ENCODE assay signal across 22 mouse cellular contexts in the genomic region with DNA sequence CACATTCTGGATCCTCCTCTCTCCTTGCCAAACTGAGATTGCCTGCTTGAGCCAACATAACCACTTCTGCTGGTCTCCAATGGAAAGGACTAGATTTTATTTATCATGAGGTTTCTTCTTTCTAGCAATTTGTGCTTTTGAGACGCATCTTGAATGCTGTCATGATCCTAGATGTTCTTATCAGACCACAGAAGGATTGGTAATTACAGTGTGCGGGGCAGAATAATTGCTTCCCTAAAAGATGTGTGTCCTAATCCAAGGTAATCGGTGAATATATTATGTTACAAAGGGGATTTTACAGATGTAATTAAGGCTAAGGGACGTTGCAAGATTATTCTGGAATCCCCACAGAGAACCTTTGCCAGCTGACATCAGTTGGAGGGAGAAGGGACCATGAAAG. TPM values are rescaled to one million over a fixed set of nuclear protein-coding genes. Genes with fewer than 3 reads are reported as not detected.
DNase-seq lines count a peak whose midpoint lies in the region; ATAC-seq and TF ChIP-seq lines count a peak whose summit lies in the region.
"Had no signal": no experiment of that assay in that cellular context is flagged by ENCODE, and none has a peak within 500 bp of the region (broad histone marks: within the 10 kb centered on the region; RNA-seq: fewer than 3 reads in every experiment).

No protein-coding gene starts in this region.

- no peak overlapping the region for H3K27ac ChIP-seq in midbrain, embryonic 11.5 days (ENCODE audit: low read depth, low read length)
- no peak overlapping the region for H3K27ac ChIP-seq in midbrain, postnatal 0 days (ENCODE audit: low read depth, low read length)
- H3K27ac ChIP-seq: embryonic facial prominence, embryonic 13.5 days; embryonic facial prominence, embryonic 15.5 days; forebrain, embryonic 10.5 days; forebrain, embryonic 12.5 days had no signal

- no peaks in the 10 kb centered on the region for H3K9me3 ChIP-seq in midbrain, embryonic 11.5 days (ENCODE audit: control insufficient read depth, low read length)
- no peaks in the 10 kb centered on the region for H3K9me3 ChIP-seq in midbrain, postnatal 0 days (ENCODE audit: low read length)
- H3K9me3 ChIP-seq: embryonic facial prominence, embryonic 13.5 days; embryonic facial prominence, embryonic 15.5 days; forebrain, embryonic 10.5 days; forebrain, embryonic 12.5 days had no signal

- no peak overlapping the region for H3K4me2 ChIP-seq in midbrain, embryonic 11.5 days
- no peak overlapping the region for H3K4me2 ChIP-seq in midbrain, postnatal 0 days (ENCODE audit: low read depth, low read length, poor library complexity, severe bottlenecking)
- H3K4me2 ChIP-seq: embryonic facial prominence, embryonic 13.5 days; embryonic facial prominence, embryonic 15.5 days; forebrain, embryonic 12.5 days had no signal

- no peaks in the 10 kb centered on the region for H3K36me3 ChIP-seq in midbrain, embryonic 11.5 days (ENCODE audit: control insufficient read depth, insufficient read depth, low read length)
- no peaks in the 10 kb centered on the region for H3K36me3 ChIP-seq in midbrain, postnatal 0 days (ENCODE audit: insufficient read depth, low read length)
- H3K36me3 ChIP-seq: embryonic facial prominence, embryonic 13.5 days; embryonic facial prominence, embryonic 15.5 days; forebrain, embryonic 10.5 days; forebrain, embryonic 12.5 days had no signal

- no peaks in the 10 kb centered on the region for H3K4me1 ChIP-seq in midbrain, embryonic 11.5 days (ENCODE audit: control insufficient read depth, insufficient read depth, low read length)
- no peaks in the 10 kb centered on the region for H3K4me1 ChIP-seq in midbrain, postnatal 0 days (ENCODE audit: insufficient read depth, low read length)
- H3K4me1 ChIP-seq: embryonic facial prominence, embryonic 13.5 days; embryonic facial prominence, embryonic 15.5 days; forebrain, embryonic 10.5 days; forebrain, embryonic 12.5 days had no signal

- no peak for ATAC-seq in midbrain, embryonic 11.5 days (ENCODE audit: low FRiP score)
- no peak for ATAC-seq in midbrain, postnatal 0 days (ENCODE audit: low FRiP score)
- no peak for ATAC-seq in cerebellum, adult (ENCODE audit: insufficient number of reproducible peaks, low FRiP score, low TSS enrichment)
- ATAC-seq: forebrain, embryonic 14.5 days; forebrain, embryonic 16.5 days had no signal

- peak; percentile 60 for DNase-seq in midbrain, embryonic 11.5 days (ENCODE audit: low spot score, missing footprints)
- no peak for DNase-seq in midbrain, postnatal 0 days (ENCODE audit: low spot score)
- DNase-seq in retina, postnatal 1 day, result peak; percentile 9
- no peak for DNase-seq in retina, embryonic 14.5 days (ENCODE audit: low spot score)
- DNase-seq: adrenal gland, adult 2 months; adrenal gland, postnatal 10 days; adrenal gland, postnatal 25 days; cerebellum, adult 11 months; cerebellum, adult 18-20 months; cerebellum, adult 8-10 months; cerebellum, adult 9-11 months; cerebellum, postnatal 14 days; cerebellum, postnatal 36 days; embryo, embryonic 11 days had no signal

- WGBS in midbrain, embryonic 11.5 days, result 62% methylated on average over 4 of the region's 4 CpGs
- 35% methylated on average over 4 of the region's 4 CpGs for WGBS in midbrain, postnatal 0 days

- H3K4me3 ChIP-seq in midbrain, embryonic 11.5 days (ENCODE audit: low read depth, low read length), result no peak overlapping the region
- H3K4me3 ChIP-seq in midbrain, postnatal 0 days (ENCODE audit: low read depth, low read length), result no peak overlapping the region
- H3K4me3 ChIP-seq: embryonic facial prominence, embryonic 13.5 days; embryonic facial prominence, embryonic 15.5 days; erythroblast, embryonic 14.5 days; forebrain, embryonic 10.5 days; forebrain, embryonic 12.5 days had no signal

- H3K27me3 ChIP-seq in midbrain, embryonic 11.5 days (ENCODE audit: control insufficient read depth, insufficient read depth, low read length), result no peaks in the 10 kb centered on the region
- no peaks in the 10 kb centered on the region for H3K27me3 ChIP-seq in midbrain, postnatal 0 days (ENCODE audit: insufficient read depth, low read length)
- H3K27me3 ChIP-seq: embryonic facial prominence, embryonic 13.5 days; embryonic facial prominence, embryonic 15.5 days; forebrain, embryonic 12.5 days had no signal

- H3K9ac ChIP-seq in midbrain, embryonic 11.5 days (ENCODE audit: low read length), result no peak overlapping the region
- no peak overlapping the region for H3K9ac ChIP-seq in midbrain, postnatal 0 days (replicated peaks; ENCODE audit: low read length, poor library complexity, severe bottlenecking)
- H3K9ac ChIP-seq: embryonic facial prominence, embryonic 13.5 days; embryonic facial prominence, embryonic 15.5 days; forebrain, embryonic 12.5 days had no signal

- TF ChIP-seq CTCF in midbrain, postnatal 0 days (IDR thresholded peaks at IDR 0.05), result no peak

RNA-seq across cellular contexts. Expression of gene Med13, which starts 21.6 kb away (rescaled TPM):
- 13.2 and 14.7 TPM in 2 replicates for polyA plus RNA-seq in midbrain, embryonic 11.5 days (2014; fragmentation: Nextera tagmentation; extraction: Ambion mirVana)
- 52.9 and 56.5 TPM in 2 replicates for total RNA-seq in midbrain, postnatal 0 days (2014; rRNA removed)
- 4.2 and 5.1 TPM in 2 replicates for polyA plus RNA-seq in midbrain, postnatal 0 days (2015; fragmentation: Nextera tagmentation; extraction: Ambion mirVana)

Comparison
In these comparisons a context has a peak if more than half of its experiments do, and no peak if none do; other contexts are left out.
1. DNase-seq: peak in midbrain, embryonic 11.5 days (single experiment) and retina, postnatal 1 day (single experiment); none in midbrain, postnatal 0 days (single experiment) and retina, embryonic 14.5 days (single experiment).